Mouse (Mus musculus) B cell, adult 2 months (primary cell): ENCODE measurements around the gene Olfr1252.

Experiments used
- DNase-seq, 2 experiments: peaks; one replicate each; pipeline ENCODE4 v3.0.0; 2022

The Olfr1252 gene

GRCm38 (mm10) chr2:89724912-89725311 lies at the start of gene Olfr1252:
TSS of gene Olfr1252 (minus strand) at chr2:89725012.
- no peak for DNase-seq

- DNase-seq: no peak
Measured at GRCm38 (mm10) chr2:89756990-89757389, 32.2 kb upstream of the Olfr1252 start, which contains the start of gene Olfr1253. TSS of gene Olfr1253 (minus strand) at chr2:89757090.

- DNase-seq: no peak
Measured at GRCm38 (mm10) chr2:89691980-89692379, 32.8 kb downstream of the Olfr1252 start.

GRCm38 (mm10) chr2:89671836-89672235 lies 53.0 kb downstream of the Olfr1252 start, which contains the start of gene Olfr1251:
TSS of gene Olfr1251 (minus strand) at chr2:89671936.
- DNase-seq: no peak
